Comparison of ENCODE assay signal across 10 mouse cellular contexts in genomic region chr2:93956331-93956801, GRCm38 (mm10). TPM values are rescaled to one million over a fixed set of nuclear protein-coding genes. Genes with fewer than 3 reads are reported as not detected.
DNase-seq lines count a peak whose midpoint lies in the region; ATAC-seq lines count a peak whose summit lies in the region.
"Had no signal": no experiment of that assay in that cellular context is flagged by ENCODE, and none has a peak within 500 bp of the region (broad histone marks: within the 10 kb centered on the region; RNA-seq: fewer than 3 reads in every experiment).

No protein-coding gene starts in this region.

- no peaks in the 10 kb centered on the region for H3K9me3 ChIP-seq in forebrain, embryonic 10.5 days
- H3K9me3 ChIP-seq in heart, embryonic 14.5 days (ENCODE audit: control insufficient read depth, low read length), result no peaks in the 10 kb centered on the region
- H3K9me3 ChIP-seq in kidney, embryonic 16.5 days (ENCODE audit: low read length), result no peaks in the 10 kb centered on the region
- H3K9me3 ChIP-seq in liver, embryonic 13.5 days (replicated peaks), result no peaks in the 10 kb centered on the region
- H3K9me3 ChIP-seq in neural tube, embryonic 11.5 days (ENCODE audit: control insufficient read depth, low read length), result no peaks in the 10 kb centered on the region

- peak overlapping the region; percentile 81 for H3K27ac ChIP-seq in forebrain, embryonic 10.5 days
- peak overlapping the region in 1 of 2 experiments; percentile 15; a peak in 1 of 4 replicates for H3K27ac ChIP-seq in heart, embryonic 14.5 days (replicated peaks in 1 of 2; ENCODE audit: control insufficient read depth in 1 of 2, insufficient read depth in 1 of 2, low read depth in 2 of 2, low read length in 2 of 2)
- peak overlapping the region; percentile 9; the same call in 1 of the 2 replicates for H3K27ac ChIP-seq in kidney, embryonic 16.5 days (ENCODE audit: low read length)
- no peak overlapping the region for H3K27ac ChIP-seq in liver, embryonic 13.5 days
- H3K27ac ChIP-seq in neural tube, embryonic 11.5 days (ENCODE audit: low read depth, low read length), result no peak overlapping the region

- peak overlapping the region; percentile 70 for H3K4me3 ChIP-seq in forebrain, embryonic 10.5 days
- H3K4me3 ChIP-seq in heart, embryonic 14.5 days (ENCODE audit: control insufficient read depth in 1 of 2, insufficient read depth in 1 of 2, low read depth in 1 of 2, low read length in 2 of 2), result peak overlapping the region; percentile 54 to 57
- peak overlapping the region; percentile 65 for H3K4me3 ChIP-seq in kidney, embryonic 16.5 days (ENCODE audit: low read length)
- H3K4me3 ChIP-seq in liver, embryonic 13.5 days (replicated peaks), result peak overlapping the region; percentile 56
- peak overlapping the region; percentile 58 for H3K4me3 ChIP-seq in neural tube, embryonic 11.5 days (ENCODE audit: low read depth, low read length)

- no peaks in the 10 kb centered on the region for H3K36me3 ChIP-seq in forebrain, embryonic 10.5 days (replicated peaks)
- no peaks in the 10 kb centered on the region for H3K36me3 ChIP-seq in heart, embryonic 14.5 days (ENCODE audit: control insufficient read depth, insufficient read depth, low read length)
- H3K36me3 ChIP-seq in kidney, embryonic 16.5 days (ENCODE audit: insufficient read depth, low read length), result no peaks in the 10 kb centered on the region
- H3K36me3 ChIP-seq in liver, embryonic 13.5 days, result no peaks in the 10 kb centered on the region
- no peaks in the 10 kb centered on the region for H3K36me3 ChIP-seq in neural tube, embryonic 11.5 days (ENCODE audit: control insufficient read depth, insufficient read depth, low read length)

- H3K9ac ChIP-seq in heart, embryonic 14.5 days (ENCODE audit: low read length), result peak overlapping the region; percentile 72
- peak overlapping the region; percentile 72 for H3K9ac ChIP-seq in kidney, embryonic 16.5 days (replicated peaks; ENCODE audit: low read length)
- H3K9ac ChIP-seq in liver, embryonic 13.5 days, result peak overlapping the region; percentile 52; the same call in 1 of the 2 replicates
- peak overlapping the region; percentile 64 for H3K9ac ChIP-seq in neural tube, embryonic 11.5 days (ENCODE audit: low read length)

- under 1% methylated on average over 43 of the region's 44 CpGs for WGBS in forebrain, embryonic 10.5 days
- WGBS in heart, embryonic 14.5 days, result under 1% methylated on average over 41 of the region's 44 CpGs
- under 1% methylated on average over 38 of the region's 44 CpGs for WGBS in kidney, embryonic 16.5 days
- under 1% methylated on average over 43 of the region's 44 CpGs for WGBS in liver, embryonic 13.5 days (ENCODE audit: insufficient replicate concordance)
- WGBS in neural tube, embryonic 11.5 days, result under 1% methylated on average over 42 of the region's 44 CpGs

- H3K27me3 ChIP-seq in forebrain, embryonic 10.5 days (ENCODE audit: poor library complexity, severe bottlenecking), result peaks cover 72% of the 10 kb centered on the region
- peaks cover 44% of the 10 kb centered on the region for H3K27me3 ChIP-seq in heart, embryonic 14.5 days (ENCODE audit: control insufficient read depth, insufficient read depth, low read length)
- H3K27me3 ChIP-seq in kidney, embryonic 16.5 days (ENCODE audit: insufficient read depth, low read length), result peaks cover 41% of the 10 kb centered on the region
- peaks cover 75% of the 10 kb centered on the region for H3K27me3 ChIP-seq in liver, embryonic 13.5 days
- peaks cover 42% of the 10 kb centered on the region for H3K27me3 ChIP-seq in neural tube, embryonic 11.5 days (ENCODE audit: control insufficient read depth, insufficient read depth, low read length)
- H3K27me3 ChIP-seq: CH12.LX had no signal

- peak overlapping the region; percentile 84 for H3K4me2 ChIP-seq in heart, embryonic 14.5 days (ENCODE audit: low read length)
- peak overlapping the region; percentile 84 for H3K4me2 ChIP-seq in kidney, embryonic 16.5 days (replicated peaks; ENCODE audit: low read depth, low read length)
- H3K4me2 ChIP-seq in liver, embryonic 13.5 days, result peak overlapping the region; percentile 64
- H3K4me2 ChIP-seq in neural tube, embryonic 11.5 days (ENCODE audit: low read depth), result peak overlapping the region; percentile 98

- H3K4me1 ChIP-seq in forebrain, embryonic 10.5 days, result peaks cover 42% of the 10 kb centered on the region
- peaks cover 7 to 13% of the 10 kb centered on the region in 2 experiments for H3K4me1 ChIP-seq in heart, embryonic 14.5 days (ENCODE audit: control insufficient read depth in 2 of 2, insufficient read depth in 2 of 2, low read length in 2 of 2)
- H3K4me1 ChIP-seq in kidney, embryonic 16.5 days (ENCODE audit: insufficient read depth, low read length), result peaks cover 20% of the 10 kb centered on the region
- H3K4me1 ChIP-seq in liver, embryonic 13.5 days (replicated peaks), result peaks cover 3% of the 10 kb centered on the region
- H3K4me1 ChIP-seq in neural tube, embryonic 11.5 days (ENCODE audit: control insufficient read depth, insufficient read depth, low read length), result peaks cover 9% of the 10 kb centered on the region

- peak; percentile 44; the same call in 1 of the 2 replicates for ATAC-seq in heart, embryonic 14.5 days (ENCODE audit: insufficient number of reproducible peaks, insufficient read depth, low FRiP score, low read depth)
- peak; percentile 66 for ATAC-seq in kidney, embryonic 16.5 days (ENCODE audit: low FRiP score, low TSS enrichment)
- no peak for ATAC-seq in liver, embryonic 13.5 days (ENCODE audit: low read depth)
- ATAC-seq in neural tube, embryonic 11.5 days (ENCODE audit: insufficient read depth, low FRiP score, low TSS enrichment), result peak; percentile 57

- peak; percentile 4 for DNase-seq in thymus, postnatal 25 days
- no peak for DNase-seq in thymus, adult 18-20 months
- peak; percentile 75 for DNase-seq in forebrain, embryonic 10.5 days (ENCODE audit: extremely low spot score, low spot score)
- no peak for DNase-seq in liver, embryonic 13.5 days
- DNase-seq in neural tube, embryonic 11.5 days (ENCODE audit: low spot score), result peak; percentile 75
- DNase-seq in urinary bladder, postnatal 14 days (ENCODE audit: low spot score), result peak; percentile 47

RNA-seq across cellular contexts. Expression of gene Gm13889, which starts 0.6 kb away (rescaled TPM):
- polyA plus RNA-seq in forebrain, embryonic 10.5 days (2016; fragmentation: Nextera tagmentation; extraction: Ambion mirVana), result 1.5 and 1.6 TPM in 2 replicates
- 8.3 and 9.9 TPM in 2 replicates for polyA plus RNA-seq in heart, embryonic 14.5 days (2014; fragmentation: Nextera tagmentation; extraction: Ambion mirVana)
- polyA plus RNA-seq in kidney, embryonic 16.5 days (2015; fragmentation: Nextera tagmentation; extraction: Ambion mirVana), result 9.5 and 10.0 TPM in 2 replicates
- 1.7 and 2.2 TPM in 2 replicates for polyA plus RNA-seq in liver, embryonic 13.5 days (2015; fragmentation: Nextera tagmentation; extraction: Ambion mirVana)
- polyA plus RNA-seq in neural tube, embryonic 11.5 days (2014; fragmentation: Nextera tagmentation; extraction: Ambion mirVana), result 5.6 and 7.5 TPM in 2 replicates

RNA-seq across cellular contexts. Expression of gene Gm27027, which starts 39.8 kb away (rescaled TPM):
- polyA plus RNA-seq in forebrain, embryonic 10.5 days (2016; fragmentation: Nextera tagmentation; extraction: Ambion mirVana), result not detected in 2 replicates
- polyA plus RNA-seq in heart, embryonic 14.5 days (2014; fragmentation: Nextera tagmentation; extraction: Ambion mirVana), result not detected in 2 replicates
- not detected in 2 replicates for polyA plus RNA-seq in kidney, embryonic 16.5 days (2015; fragmentation: Nextera tagmentation; extraction: Ambion mirVana)
- not detected in 2 replicates for polyA plus RNA-seq in liver, embryonic 13.5 days (2015; fragmentation: Nextera tagmentation; extraction: Ambion mirVana)
- polyA plus RNA-seq in neural tube, embryonic 11.5 days (2014; fragmentation: Nextera tagmentation; extraction: Ambion mirVana), result not detected in 2 replicates
- polyA plus RNA-seq: large intestine, adult 2 months had no signal

RNA-seq across cellular contexts. Expression of gene Alkbh3, which starts 54.2 kb away (rescaled TPM):
- polyA plus RNA-seq in forebrain, embryonic 10.5 days (2016; fragmentation: Nextera tagmentation; extraction: Ambion mirVana), result 48.8 and 49.5 TPM in 2 replicates
- polyA plus RNA-seq in heart, embryonic 14.5 days (2014; fragmentation: Nextera tagmentation; extraction: Ambion mirVana), result 68.8 and 76.2 TPM in 2 replicates
- polyA plus RNA-seq in kidney, embryonic 16.5 days (2015; fragmentation: Nextera tagmentation; extraction: Ambion mirVana), result 67.3 and 67.5 TPM in 2 replicates
- 34.6 and 37.2 TPM in 2 replicates for polyA plus RNA-seq in liver, embryonic 13.5 days (2015; fragmentation: Nextera tagmentation; extraction: Ambion mirVana)
- 46.6 and 47.8 TPM in 2 replicates for polyA plus RNA-seq in neural tube, embryonic 11.5 days (2014; fragmentation: Nextera tagmentation; extraction: Ambion mirVana)

Comparison
In these comparisons a context has a peak if more than half of its experiments do, and no peak if none do; other contexts are left out.
1. DNase-seq: peak in thymus, postnatal 25 days (single experiment), forebrain, embryonic 10.5 days (single experiment), neural tube, embryonic 11.5 days (single experiment) and urinary bladder, postnatal 14 days (single experiment); none in thymus, adult 18-20 months (0 of 2) and liver, embryonic 13.5 days (single experiment).
2. H3K27ac ChIP-seq: peak in forebrain, embryonic 10.5 days (single experiment) and kidney, embryonic 16.5 days (single experiment); none in liver, embryonic 13.5 days (single experiment) and neural tube, embryonic 11.5 days (single experiment).
3. Peak in every context shown above with its lines, with median percentiles within 50 percentile points of each other: H3K4me3 ChIP-seq, H3K4me2 ChIP-seq and H3K9ac ChIP-seq.